Mouse (Mus musculus): ENCODE results near the gene Mvp. TPM values are rescaled to one million over a fixed set of nuclear protein-coding genes. Genes with fewer than 3 reads are reported as not detected.

The Mvp gene
- polyA plus RNA-seq, 1 experiment from 2014 or later: 2.8 TPM

- WGBS: under 1% methylated on average over 35 of the region's 37 CpGs
- DNase-seq (ENCODE audit: low spot score, missing footprints): peak; percentile 95
- H3K9ac ChIP-seq (ENCODE audit: low read length): peak within 1 kb of the TSS; percentile 79
- peak within 1 kb of the TSS; percentile 44 for H3K4me3 ChIP-seq (ENCODE audit: low read depth, low read length)
- no peaks in the 10 kb centered on the region for H3K27me3 ChIP-seq (ENCODE audit: control insufficient read depth, insufficient read depth, low read length)
- H3K9me3 ChIP-seq (ENCODE audit: control insufficient read depth, low read length): no peaks in the 10 kb centered on the region
- peak within 1 kb of the TSS; percentile 86 for H3K4me2 ChIP-seq
- H3K36me3 ChIP-seq (ENCODE audit: control insufficient read depth, insufficient read depth, low read length): peaks cover 12% of the 10 kb centered on the region
- H3K27ac ChIP-seq (ENCODE audit: low read depth, low read length): peak within 1 kb of the TSS; percentile 72
- peaks cover 58% of the 10 kb centered on the region for H3K4me1 ChIP-seq (ENCODE audit: control insufficient read depth, insufficient read depth, low read length)
- ATAC-seq (ENCODE audit: low FRiP score): peak; percentile 34
Observed at GRCm38 (mm10) chr7:127020901-127021562, 6.6 kb upstream of the Mvp start, which contains the start of the genes Gm42742 and Prrt2. TSS of gene Gm42742 (minus strand) at chr7:127021097. TSS of gene Prrt2 (minus strand) at chr7:127021211.

GRCm38 (mm10) chr7:127020491-127020890 lies 6.1 kb upstream of the Mvp start:
- Histone ChIP-seq H3K4me1 (ENCODE audit: control insufficient read depth, insufficient read depth, low read length) (peaks cover 64% of the 10 kb centered on the region), H3K9ac (ENCODE audit: low read length) (peak overlapping the region; percentile 79), H3K27ac (ENCODE audit: low read depth, low read length) (peak overlapping the region; percentile 72), H3K27me3 (ENCODE audit: control insufficient read depth, insufficient read depth, low read length) (no peaks in the 10 kb centered on the region), H3K4me3 (ENCODE audit: low read depth, low read length) (peak overlapping the region; percentile 44), H3K9me3 (ENCODE audit: control insufficient read depth, low read length) (no peaks in the 10 kb centered on the region), H3K36me3 (ENCODE audit: control insufficient read depth, insufficient read depth, low read length) (peaks cover 15% of the 10 kb centered on the region), H3K4me2 (peak overlapping the region; percentile 86)
- ATAC-seq (ENCODE audit: low FRiP score): no peak
- 25% methylated on average over 5 of the region's 5 CpGs for WGBS
- DNase-seq (ENCODE audit: low spot score, missing footprints): no peak

GRCm38 (mm10) chr7:127020031-127020430 lies 5.6 kb upstream of the Mvp start:
- DNase-seq (ENCODE audit: low spot score, missing footprints) (no peak), ATAC-seq (ENCODE audit: low FRiP score) (no peak)
- Histone ChIP-seq H3K4me2 (peak overlapping the region; percentile 86), H3K9me3 (ENCODE audit: control insufficient read depth, low read length) (no peaks in the 10 kb centered on the region), H3K4me3 (ENCODE audit: low read depth, low read length) (peak overlapping the region; percentile 44; the same call in 1 of the 2 replicates), H3K36me3 (ENCODE audit: control insufficient read depth, insufficient read depth, low read length) (peaks cover 16% of the 10 kb centered on the region), H3K9ac (ENCODE audit: low read length) (peak overlapping the region; percentile 79), H3K27ac (ENCODE audit: low read depth, low read length) (no peak overlapping the region), H3K4me1 (ENCODE audit: control insufficient read depth, insufficient read depth, low read length) (peaks cover 64% of the 10 kb centered on the region), H3K27me3 (ENCODE audit: control insufficient read depth, insufficient read depth, low read length) (no peaks in the 10 kb centered on the region)
- 55% methylated on average over 3 of the region's 3 CpGs for WGBS

GRCm38 (mm10) chr7:127019306-127019960 lies 5.0 kb upstream of the Mvp start:
- Histone ChIP-seq H3K27ac (ENCODE audit: low read depth, low read length) (no peak overlapping the region), H3K4me1 (ENCODE audit: control insufficient read depth, insufficient read depth, low read length) (peaks cover 60% of the 10 kb centered on the region), H3K9ac (ENCODE audit: low read length) (peak overlapping the region; percentile 79; the same call in 1 of the 2 replicates), H3K4me3 (ENCODE audit: low read depth, low read length) (no peak overlapping the region), H3K4me2 (peak overlapping the region; percentile 86; the same call in 1 of the 2 replicates), H3K36me3 (ENCODE audit: control insufficient read depth, insufficient read depth, low read length) (peaks cover 13% of the 10 kb centered on the region), H3K27me3 (ENCODE audit: control insufficient read depth, insufficient read depth, low read length) (no peaks in the 10 kb centered on the region), H3K9me3 (ENCODE audit: control insufficient read depth, low read length) (no peaks in the 10 kb centered on the region)
- ATAC-seq (ENCODE audit: low FRiP score) (no peak), DNase-seq (ENCODE audit: low spot score, missing footprints) (no peak)
- WGBS: 83% methylated on average over 14 of the region's 14 CpGs

- no peak overlapping the region for H3K4me3 ChIP-seq (ENCODE audit: low read depth, low read length)
- 83% methylated on average over 15 of the region's 15 CpGs for WGBS
- DNase-seq (ENCODE audit: low spot score, missing footprints) (no peak), ATAC-seq (ENCODE audit: low FRiP score) (no peak)
- no peaks in the 10 kb centered on the region for H3K9me3 ChIP-seq (ENCODE audit: control insufficient read depth, low read length)
- no peak overlapping the region for H3K27ac ChIP-seq (ENCODE audit: low read depth, low read length)
- H3K36me3 ChIP-seq (ENCODE audit: control insufficient read depth, insufficient read depth, low read length): peaks cover 13% of the 10 kb centered on the region
- peaks cover 52% of the 10 kb centered on the region for H3K4me1 ChIP-seq (ENCODE audit: control insufficient read depth, insufficient read depth, low read length)
- H3K9ac ChIP-seq (ENCODE audit: low read length): peak overlapping the region; percentile 29; the same call in 1 of the 2 replicates
- no peaks in the 10 kb centered on the region for H3K27me3 ChIP-seq (ENCODE audit: control insufficient read depth, insufficient read depth, low read length)
- H3K4me2 ChIP-seq: no peak overlapping the region
Observed at GRCm38 (mm10) chr7:127018416-127019305, 4.2 kb upstream of the Mvp start.

- H3K9me3 ChIP-seq (ENCODE audit: control insufficient read depth, low read length): no peaks in the 10 kb centered on the region
- DNase-seq (ENCODE audit: low spot score, missing footprints): no peak
- H3K4me1 ChIP-seq (ENCODE audit: control insufficient read depth, insufficient read depth, low read length): peaks cover 45% of the 10 kb centered on the region
- 77% methylated on average over 6 of the region's 6 CpGs for WGBS
- peaks cover 8% of the 10 kb centered on the region; the same call in 1 of the 2 replicates for H3K36me3 ChIP-seq (ENCODE audit: control insufficient read depth, insufficient read depth, low read length)
- no peak for ATAC-seq (ENCODE audit: low FRiP score)
- no peaks in the 10 kb centered on the region for H3K27me3 ChIP-seq (ENCODE audit: control insufficient read depth, insufficient read depth, low read length)
- no peak overlapping the region for H3K4me2 ChIP-seq
- peak overlapping the region; percentile 29 for H3K9ac ChIP-seq (ENCODE audit: low read length)
- 0 out of 2 replicates have a peak overlapping the region, but pooled peaks have one; percentile 36 for H3K27ac ChIP-seq (ENCODE audit: low read depth, low read length)
- no peak overlapping the region for H3K4me3 ChIP-seq (ENCODE audit: low read depth, low read length)
Observed at GRCm38 (mm10) chr7:127017950-127018345, 3.5 kb upstream of the Mvp start.

- peak within 1 kb of the TSS; percentile 85 for H3K9ac ChIP-seq (ENCODE audit: low read length)
- H3K9me3 ChIP-seq (ENCODE audit: control insufficient read depth, low read length): no peaks in the 10 kb centered on the region
- no peaks in the 10 kb centered on the region for H3K27me3 ChIP-seq (ENCODE audit: control insufficient read depth, insufficient read depth, low read length)
- WGBS: 5% methylated on average over 39 of the region's 39 CpGs
- H3K27ac ChIP-seq (ENCODE audit: low read depth, low read length): peak within 1 kb of the TSS; percentile 93
- peaks cover 38% of the 10 kb centered on the region for H3K4me1 ChIP-seq (ENCODE audit: control insufficient read depth, insufficient read depth, low read length)
- H3K4me2 ChIP-seq: peak within 1 kb of the TSS; percentile 94
- ATAC-seq (ENCODE audit: low FRiP score) (peak; percentile 82), DNase-seq (ENCODE audit: low spot score, missing footprints) (peak; percentile 100)
- H3K36me3 ChIP-seq (ENCODE audit: control insufficient read depth, insufficient read depth, low read length): peaks cover 4% of the 10 kb centered on the region; the same call in 1 of the 2 replicates
- H3K4me3 ChIP-seq (ENCODE audit: low read depth, low read length): peak within 1 kb of the TSS; percentile 80
Observed at GRCm38 (mm10) chr7:127016971-127017949, 2.8 kb upstream of the Mvp start, which contains the start of gene Pagr1a. TSS of gene Pagr1a (minus strand) at chr7:127017352.

- Histone ChIP-seq H3K4me3 (ENCODE audit: low read depth, low read length) (peak overlapping the region; percentile 80), H3K27ac (ENCODE audit: low read depth, low read length) (peak overlapping the region; percentile 93), H3K27me3 (ENCODE audit: control insufficient read depth, insufficient read depth, low read length) (no peaks in the 10 kb centered on the region), H3K9ac (ENCODE audit: low read length) (peak overlapping the region; percentile 85), H3K4me2 (peak overlapping the region; percentile 94), H3K9me3 (ENCODE audit: control insufficient read depth, low read length) (no peaks in the 10 kb centered on the region), H3K4me1 (ENCODE audit: control insufficient read depth, insufficient read depth, low read length) (peaks cover 31% of the 10 kb centered on the region), H3K36me3 (ENCODE audit: control insufficient read depth, insufficient read depth, low read length) (0 out of 2 replicates have a peak, but pooled peaks cover 4% of the 10 kb centered on the region)
- DNase-seq (ENCODE audit: low spot score, missing footprints) (no peak), ATAC-seq (ENCODE audit: low FRiP score) (peak; percentile 20)
- 0% methylated on average over 22 of the region's 22 CpGs for WGBS
Observed at GRCm38 (mm10) chr7:127016486-127016938, 2.1 kb upstream of the Mvp start.
